Mouse (Mus musculus): ENCODE measurements around the gene Mcts2.

DNA sequence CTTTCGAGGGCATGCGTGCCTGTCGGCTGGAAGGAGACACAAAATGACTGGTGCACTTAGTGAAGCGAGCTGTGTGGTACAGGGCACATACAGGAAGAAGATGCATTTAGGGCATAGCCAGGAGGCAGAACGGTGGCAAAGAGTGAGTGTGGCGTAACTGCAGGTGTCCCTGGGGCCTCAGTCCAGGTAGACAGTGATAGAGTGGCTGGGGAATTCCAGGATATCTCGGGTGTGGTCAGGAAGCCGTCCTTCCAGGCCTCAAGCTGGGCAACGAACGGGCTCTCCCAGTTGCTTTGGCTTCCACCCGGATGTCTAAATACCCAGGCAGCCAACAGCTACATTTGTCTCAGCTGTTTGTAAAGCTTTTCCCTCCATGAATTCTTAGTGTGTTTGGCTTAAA is 12.7 kb upstream of the Mcts2 start:
- TF ChIP-seq CTCF (IDR thresholded peaks at IDR 0.05; ENCODE audit: low read depth, low read length) (no peak), POLR2A (IDR thresholded peaks at IDR 0.05; ENCODE audit: borderline replicate concordance, low read depth, low read length) (no peak)

Measured in bone marrow macrophage, adult 2 months (primary cell).